Mouse (Mus musculus) kidney, embryonic 14.5 days (tissue): ENCODE data around the gene Cerkl. TPM values are rescaled to one million over a fixed set of nuclear protein-coding genes. Genes with fewer than 3 reads are reported as not detected.

Source experiments
- ATAC-seq: fragments of 200-750 bp; cut with Nextera tagmentation; 2 replicates; pipeline ENCODE4 v1.8.0; 2017; ENCODE audit warnings: moderate number of reproducible peaks, mild to moderate bottlenecking, moderate TSS enrichment, moderate library complexity; ENCODE audit not compliant: low FRiP score, low TSS enrichment
- H3K27ac ChIP-seq: fragments of 300-500 bp; sonication (generic); 2 replicates; pipeline ENCODE4 v1.5.1; 2014; ENCODE audit warnings: low read depth, mild to moderate bottlenecking, low read length, moderate library complexity, mixed read lengths
- H3K27me3 ChIP-seq: fragments of 300-500 bp; sonication (generic); 2 replicates; pipeline ENCODE4 v1.6.1; 2014; ENCODE audit warnings: mild to moderate bottlenecking, low read length; ENCODE audit not compliant: control insufficient read depth, insufficient read depth
- H3K36me3 ChIP-seq: fragments of 300-500 bp; sonication (generic); 2 replicates; pipeline ENCODE4 v1.6.1; 2014; ENCODE audit warnings: low read length, mixed read lengths; ENCODE audit not compliant: control insufficient read depth, insufficient read depth
- H3K4me1 ChIP-seq: fragments of 300-500 bp; sonication (generic); 2 replicates; pipeline ENCODE4 v1.6.1; 2014; ENCODE audit warnings: low read length, mixed read lengths; ENCODE audit not compliant: control insufficient read depth, insufficient read depth
- H3K4me2 ChIP-seq: fragments of 300-500 bp; sonication (generic); replicated peaks from 2 replicates; pipeline ENCODE4 v1.6.1; 2014; ENCODE audit warnings: low read depth, mild to moderate bottlenecking, low read length
- H3K4me3 ChIP-seq: fragments of 300-500 bp; sonication (generic); 2 replicates; pipeline ENCODE4 v1.5.1; 2014; ENCODE audit warnings: mild to moderate bottlenecking, low read length
- H3K9ac ChIP-seq: fragments of 300-500 bp; sonication (generic); 2 replicates; pipeline ENCODE4 v1.6.1; 2014; ENCODE audit warnings: low read depth, mild to moderate bottlenecking, low read length, moderate library complexity
- H3K9me3 ChIP-seq: fragments of 300-500 bp; sonication (generic); 2 replicates; pipeline ENCODE4 v1.6.1; 2016; ENCODE audit warnings: low read length; ENCODE audit not compliant: control insufficient read depth
- WGBS: fragments of 180-500 bp; shearing (Covaris S2); extraction: QIAGEN DNeasy Blood & Tissue Kit; methylation state at CpG from one replicate; pipeline ENCODE4 v1.1.7; 2014; 5-methylcytosine and 5-hydroxymethylcytosine counted together
- polyA plus RNA-seq: library from polyadenylated mRNA; unstranded; fragments of >200 nt; fragmentation: Nextera tagmentation; extraction: Ambion mirVana; gene quantifications from 2 replicates; pipeline ENCODE4 v1.2.1, GENCODE M21; 2014

Cerkl gene
- polyA plus RNA-seq, 1 experiment from 2014 or later = 2.7 TPM

GRCm38 (mm10) chr2:79284206-79284605 is 172.4 kb downstream of the Cerkl start:
- Histone ChIP-seq H3K27ac (no peak overlapping the region), H3K9ac (no peak overlapping the region), H3K27me3 (no peaks in the 10 kb centered on the region), H3K4me3 (no peak overlapping the region), H3K4me1 (no peaks in the 10 kb centered on the region), H3K36me3 (no peaks in the 10 kb centered on the region), H3K4me2 (no peak overlapping the region), H3K9me3 (no peaks in the 10 kb centered on the region)
- no peak for ATAC-seq
- WGBS = 91% methylated on average over 4 of the region's 4 CpGs

Other genes starting within 250 kb of the Cerkl start
- gene Itga4, start 201.4 kb downstream of the Cerkl start, polyA plus RNA-seq = 4.6 and 7.9 TPM in 2 replicates
- gene Neurod1, start within 50 bp of the Cerkl start, polyA plus RNA-seq = not detected in 2 replicates
- 11.4 and 26.5 TPM in 2 replicates for gene Itprid2, start 178.6 kb upstream of the Cerkl start, polyA plus RNA-seq